Mouse (Mus musculus): ENCODE data around the gene Ccin. TPM values are rescaled to one million over a fixed set of nuclear protein-coding genes. Genes with fewer than 3 reads are reported as not detected.
A peak's percentile ranks its signal among the peaks of the same experiment; 100 is the strongest.

Gene Ccin
- not detected in 2 replicates for total RNA-seq (2014; fragmentation: Nextera tagmentation)
- not detected in 2 replicates for total RNA-seq (2017)

GRCm38 (mm10) chr4:43983181-43983580 is at the start of gene Ccin:
Gene Ccin (plus strand): TSS chr4:43983483.
- no peak for ATAC-seq (replicated peaks; ENCODE audit: low FRiP score, low TSS enrichment, poor library complexity, severe bottlenecking)

GRCm38 (mm10) chr4:43936186-43936585 is 47.1 kb upstream of the Ccin start:
- ATAC-seq (replicated peaks; ENCODE audit: low FRiP score, low TSS enrichment, poor library complexity, severe bottlenecking): no peak

- ATAC-seq (replicated peaks; ENCODE audit: low FRiP score, low TSS enrichment, poor library complexity, severe bottlenecking): peak; percentile 91
Observed at GRCm38 (mm10) chr4:43936749-43937674, 46.3 kb upstream of the Ccin start.

- ATAC-seq (replicated peaks; ENCODE audit: low FRiP score, low TSS enrichment, poor library complexity, severe bottlenecking): no peak
Observed at GRCm38 (mm10) chr4:43941315-43941714, 42.0 kb upstream of the Ccin start.

- ATAC-seq (replicated peaks; ENCODE audit: low FRiP score, low TSS enrichment, poor library complexity, severe bottlenecking): no peak
Observed at GRCm38 (mm10) chr4:43942421-43942820, 40.9 kb upstream of the Ccin start.

GRCm38 (mm10) chr4:43947571-43947970 is 35.7 kb upstream of the Ccin start:
- ATAC-seq (replicated peaks; ENCODE audit: low FRiP score, low TSS enrichment, poor library complexity, severe bottlenecking): no peak

GRCm38 (mm10) chr4:43957292-43957845 is 25.9 kb upstream of the Ccin start, which contains the start of gene Glipr2:
Gene Glipr2 (plus strand): TSS chr4:43957401.
- peak; percentile 83 for ATAC-seq (replicated peaks; ENCODE audit: low FRiP score, low TSS enrichment, poor library complexity, severe bottlenecking)

GRCm38 (mm10) chr4:43957846-43958461 is 25.3 kb upstream of the Ccin start:
- ATAC-seq (replicated peaks; ENCODE audit: low FRiP score, low TSS enrichment, poor library complexity, severe bottlenecking): peak; percentile 16; the same call in 1 of the 2 replicates

GRCm38 (mm10) chr4:43959523-43960179 is 23.6 kb upstream of the Ccin start:
- ATAC-seq (replicated peaks; ENCODE audit: low FRiP score, low TSS enrichment, poor library complexity, severe bottlenecking): no peak

GRCm38 (mm10) chr4:43960207-43960606 is 23.1 kb upstream of the Ccin start:
- peak; percentile 32; the same call in 1 of the 2 replicates for ATAC-seq (replicated peaks; ENCODE audit: low FRiP score, low TSS enrichment, poor library complexity, severe bottlenecking)

GRCm38 (mm10) chr4:43964326-43964833 is 18.9 kb upstream of the Ccin start:
- peak; percentile 90 for ATAC-seq (replicated peaks; ENCODE audit: low FRiP score, low TSS enrichment, poor library complexity, severe bottlenecking)

- ATAC-seq (replicated peaks; ENCODE audit: low FRiP score, low TSS enrichment, poor library complexity, severe bottlenecking): no peak
Observed at GRCm38 (mm10) chr4:43964951-43965684, 18.2 kb upstream of the Ccin start.

- ATAC-seq (replicated peaks; ENCODE audit: low FRiP score, low TSS enrichment, poor library complexity, severe bottlenecking): no peak
Observed at GRCm38 (mm10) chr4:43965856-43966535, 17.3 kb upstream of the Ccin start.

- no peak for ATAC-seq (replicated peaks; ENCODE audit: low FRiP score, low TSS enrichment, poor library complexity, severe bottlenecking)
Observed at GRCm38 (mm10) chr4:43968650-43969049, 14.6 kb upstream of the Ccin start.

- no peak for ATAC-seq (replicated peaks; ENCODE audit: low FRiP score, low TSS enrichment, poor library complexity, severe bottlenecking)
Observed at GRCm38 (mm10) chr4:43969373-43969772, 13.9 kb upstream of the Ccin start.

- ATAC-seq (replicated peaks; ENCODE audit: low FRiP score, low TSS enrichment, poor library complexity, severe bottlenecking): no peak
Observed at GRCm38 (mm10) chr4:43970393-43971330, 12.6 kb upstream of the Ccin start.

GRCm38 (mm10) chr4:43971541-43972136 is 11.6 kb upstream of the Ccin start:
- no peak for ATAC-seq (replicated peaks; ENCODE audit: low FRiP score, low TSS enrichment, poor library complexity, severe bottlenecking)

All from megakaryocyte-erythroid progenitor cell, adult 5-6 weeks (primary cell).